Mouse (Mus musculus) hindbrain, embryonic 11.5 days (tissue): Measurements from ENCODE around the gene Fmo6. TPM values are rescaled to one million over a fixed set of nuclear protein-coding genes. Genes with fewer than 3 reads are reported as not detected.

Source experiments
- ATAC-seq: fragments of 200-750 bp; cut with Nextera tagmentation; 2 replicates; pipeline ENCODE4 v1.8.0; 2017; ENCODE audit warnings: mild to moderate bottlenecking, moderate TSS enrichment, moderate library complexity; ENCODE audit not compliant: low FRiP score
- DNase-seq: peaks from one replicate; pipeline ENCODE4 v3.0.0-alpha.2; 2015; ENCODE audit warnings: low spot score
- H3K27ac ChIP-seq: fragments of 300-500 bp; sonication (generic); 2 replicates; pipeline ENCODE4 v1.5.1; 2014; ENCODE audit warnings: mild to moderate bottlenecking, low read depth, low read length
- H3K27me3 ChIP-seq: fragments of 300-500 bp; sonication (generic); 2 replicates; pipeline ENCODE4 v1.6.1; 2014; ENCODE audit warnings: mild to moderate bottlenecking, low read length, moderate library complexity, mixed read lengths; ENCODE audit not compliant: control insufficient read depth, insufficient read depth
- H3K36me3 ChIP-seq: fragments of 300-500 bp; sonication (generic); 2 replicates; pipeline ENCODE4 v1.6.1; 2014; ENCODE audit warnings: mild to moderate bottlenecking, low read length, moderate library complexity, mixed read lengths; ENCODE audit not compliant: control insufficient read depth, insufficient read depth
- H3K4me1 ChIP-seq: fragments of 300-500 bp; sonication (generic); replicated peaks from 2 replicates; pipeline ENCODE4 v1.6.1; 2014; ENCODE audit warnings: low read length, mixed read lengths; ENCODE audit not compliant: control insufficient read depth, insufficient read depth
- H3K4me2 ChIP-seq: fragments of 300-500 bp; sonication (generic); replicated peaks from 2 replicates; pipeline ENCODE4 v1.6.1; 2014; ENCODE audit warnings: mild to moderate bottlenecking, low read depth, low read length
- H3K4me3 ChIP-seq: fragments of 300-500 bp; sonication (generic); 2 replicates; pipeline ENCODE4 v1.5.1; 2014; ENCODE audit warnings: low read depth, low read length
- H3K9ac ChIP-seq: fragments of 300-500 bp; sonication (generic); 2 replicates; pipeline ENCODE4 v1.6.1; 2014; ENCODE audit warnings: low read depth, low read length
- H3K9me3 ChIP-seq: fragments of 300-500 bp; sonication (generic); 2 replicates; pipeline ENCODE4 v1.6.1; 2016; ENCODE audit warnings: low read length; ENCODE audit not compliant: control insufficient read depth
- WGBS: fragments of 180-500 bp; shearing (Covaris S2); extraction: QIAGEN DNeasy Blood & Tissue Kit; methylation state at CpG from one replicate; pipeline ENCODE4 v1.1.7; 2014; 5-methylcytosine and 5-hydroxymethylcytosine counted together
- polyA plus RNA-seq: library from polyadenylated mRNA; unstranded; fragments of >200 nt; fragmentation: Nextera tagmentation; extraction: Ambion mirVana; gene quantifications from 2 replicates; pipeline ENCODE4 v1.2.1, GENCODE M21; 2014

The Fmo6 gene
- polyA plus RNA-seq, 1 experiment from 2014 or later, result not detected

DNA sequence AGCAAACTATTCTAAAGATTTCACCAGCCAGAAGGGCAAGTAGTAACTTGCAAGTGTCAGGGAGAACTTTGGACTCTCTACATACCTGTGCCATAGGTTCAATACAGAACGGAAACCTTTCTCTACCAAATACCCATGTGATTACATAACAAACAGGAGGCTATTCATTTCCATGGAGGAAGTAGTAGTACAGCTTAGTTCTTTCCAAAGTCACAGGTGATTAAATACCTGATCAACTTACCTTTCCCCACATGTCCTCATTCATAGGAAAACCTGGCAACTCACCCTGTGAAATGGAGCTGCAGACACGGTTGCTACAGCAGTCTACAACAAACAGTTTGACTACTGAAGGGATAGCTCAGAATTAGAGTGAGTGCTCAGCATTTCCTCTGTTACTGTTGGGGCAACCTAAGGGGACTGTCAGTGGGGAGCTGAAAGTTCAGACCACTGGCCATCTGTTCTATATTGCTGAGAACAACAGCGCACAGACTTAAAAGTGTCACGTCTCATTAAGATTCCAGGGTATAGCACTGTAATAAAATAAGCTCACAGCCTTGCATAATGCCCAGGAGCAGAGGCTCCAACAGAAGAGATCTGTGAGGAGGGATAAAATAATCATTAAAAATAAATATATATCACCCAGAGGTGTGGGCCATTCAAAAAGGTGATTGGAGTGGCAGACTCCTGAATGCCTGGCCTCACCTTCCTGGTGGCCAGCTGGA lies 9.7 kb upstream of the Fmo6 start:
- no peak overlapping the region for H3K27ac ChIP-seq
- ATAC-seq, result 0 out of 2 replicates have a peak, but pooled peaks have one; percentile 30
- no peak for DNase-seq
- no peak overlapping the region for H3K4me2 ChIP-seq
- no peaks in the 10 kb centered on the region for H3K9me3 ChIP-seq
- H3K27me3 ChIP-seq, result no peaks in the 10 kb centered on the region
- H3K4me3 ChIP-seq, result no peak overlapping the region
- no peaks in the 10 kb centered on the region for H3K36me3 ChIP-seq
- no peaks in the 10 kb centered on the region for H3K4me1 ChIP-seq
- no peak overlapping the region for H3K9ac ChIP-seq
- 83% methylated on average over 4 of the region's 4 CpGs for WGBS

GRCm38 (mm10) chr1:162943700-162944099 lies 6.4 kb upstream of the Fmo6 start:
- no peaks in the 10 kb centered on the region for H3K36me3 ChIP-seq
- H3K4me3 ChIP-seq, result no peak overlapping the region
- 68% methylated on average over 6 of the region's 6 CpGs for WGBS
- no peaks in the 10 kb centered on the region for H3K4me1 ChIP-seq
- ATAC-seq (no peak), DNase-seq (no peak)
- no peaks in the 10 kb centered on the region for H3K27me3 ChIP-seq
- H3K9me3 ChIP-seq, result no peaks in the 10 kb centered on the region
- H3K27ac ChIP-seq, result no peak overlapping the region
- H3K4me2 ChIP-seq, result no peak overlapping the region
- H3K9ac ChIP-seq, result no peak overlapping the region

DNA sequence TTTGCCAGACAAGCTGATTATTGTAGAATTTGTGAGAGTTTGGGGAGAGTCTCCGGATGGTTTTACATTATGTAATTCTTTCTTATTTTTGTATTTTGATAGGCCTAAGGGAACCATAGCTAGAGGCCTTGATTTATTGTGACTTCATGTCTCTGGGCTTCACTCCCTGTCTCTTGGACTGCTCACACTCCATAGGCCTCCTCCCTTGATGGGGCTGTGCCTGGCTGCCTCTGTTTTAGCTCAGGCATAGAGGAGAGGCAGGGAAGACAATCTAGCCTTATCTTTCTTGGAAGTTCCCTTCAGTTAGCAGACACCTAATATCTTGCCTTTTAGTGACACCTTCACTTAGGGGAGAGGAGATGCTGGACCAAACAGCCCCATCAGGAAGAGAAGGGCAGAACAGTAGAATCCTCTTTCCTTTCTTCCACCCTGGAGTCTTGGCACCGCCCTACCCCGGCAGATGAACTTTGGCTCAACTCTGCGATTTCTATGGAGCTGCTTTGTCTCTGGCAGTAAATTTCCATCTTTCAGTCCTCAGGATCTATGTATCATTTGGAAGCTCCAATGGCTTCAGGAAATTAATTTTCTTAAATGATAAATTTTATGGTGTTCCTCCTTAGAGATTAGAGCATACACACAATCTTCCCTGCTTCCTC lies 1.5 kb upstream of the Fmo6 start:
- Histone ChIP-seq H3K9me3 (no peaks in the 10 kb centered on the region), H3K4me3 (no peak overlapping the region), H3K27ac (no peak overlapping the region), H3K9ac (no peak overlapping the region), H3K4me2 (no peak overlapping the region), H3K36me3 (no peaks in the 10 kb centered on the region), H3K4me1 (no peaks in the 10 kb centered on the region), H3K27me3 (no peaks in the 10 kb centered on the region)
- WGBS, result 87% methylated on average over 4 of the region's 4 CpGs
- DNase-seq, result no peak
- no peak for ATAC-seq

- ATAC-seq (no peak), DNase-seq (no peak)
- Histone ChIP-seq H3K4me1 (no peaks in the 10 kb centered on the region), H3K9me3 (no peaks in the 10 kb centered on the region), H3K27me3 (no peaks in the 10 kb centered on the region), H3K4me2 (no peak overlapping the region), H3K36me3 (no peaks in the 10 kb centered on the region), H3K4me3 (no peak overlapping the region), H3K27ac (no peak overlapping the region), H3K9ac (no peak overlapping the region)
- 87% methylated on average over 5 of the region's 5 CpGs for WGBS
Measured at GRCm38 (mm10) chr1:162937970-162938695, 818 bp upstream of the Fmo6 start.

DNA sequence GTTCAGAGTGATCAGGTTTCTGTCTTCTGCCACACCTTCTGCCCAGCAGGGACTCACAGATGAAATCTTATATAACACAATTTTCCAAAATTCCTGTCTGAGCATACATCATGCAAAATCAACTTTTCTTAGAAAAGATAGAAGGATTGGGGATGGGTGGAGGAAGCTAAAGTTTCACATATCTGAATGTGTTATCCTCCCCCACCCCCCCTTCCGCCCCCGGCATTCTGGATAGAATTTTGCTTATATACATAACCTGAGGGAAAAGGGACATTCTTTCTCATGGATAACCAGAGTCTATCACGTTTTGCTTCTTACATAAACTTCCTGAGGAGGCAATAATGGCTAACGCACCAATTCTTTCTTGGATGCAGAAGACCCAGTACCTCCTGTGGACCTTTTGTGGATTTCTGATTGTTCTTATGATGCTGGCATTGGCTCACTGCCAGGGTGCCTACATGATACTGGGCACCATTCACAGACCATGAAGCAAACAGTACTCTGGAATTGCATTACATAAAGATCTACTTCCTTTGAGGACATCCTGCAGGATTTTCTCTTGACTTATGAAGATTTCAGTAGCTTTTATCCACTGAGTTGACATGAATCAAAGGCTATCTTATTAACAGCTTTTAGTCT lies 2.8 kb downstream of the Fmo6 start:
- H3K9ac ChIP-seq, result no peak overlapping the region
- H3K4me1 ChIP-seq, result no peaks in the 10 kb centered on the region
- no peak for DNase-seq
- no peaks in the 10 kb centered on the region for H3K27me3 ChIP-seq
- ATAC-seq, result no peak
- H3K4me2 ChIP-seq, result no peak overlapping the region
- H3K4me3 ChIP-seq, result no peak overlapping the region
- no peaks in the 10 kb centered on the region for H3K9me3 ChIP-seq
- H3K36me3 ChIP-seq, result no peaks in the 10 kb centered on the region
- 82% methylated on average over 4 of the region's 4 CpGs for WGBS
- H3K27ac ChIP-seq, result no peak overlapping the region

GRCm38 (mm10) chr1:162932386-162932785 lies 4.9 kb downstream of the Fmo6 start:
- no peak for DNase-seq
- no peak overlapping the region for H3K4me2 ChIP-seq
- H3K9me3 ChIP-seq, result no peaks in the 10 kb centered on the region
- 89% methylated on average over 4 of the region's 4 CpGs for WGBS
- no peaks in the 10 kb centered on the region for H3K4me1 ChIP-seq
- H3K27ac ChIP-seq, result no peak overlapping the region
- no peak overlapping the region for H3K9ac ChIP-seq
- H3K27me3 ChIP-seq, result no peaks in the 10 kb centered on the region
- H3K36me3 ChIP-seq, result no peaks in the 10 kb centered on the region
- ATAC-seq, result no peak
- no peak overlapping the region for H3K4me3 ChIP-seq

DNA sequence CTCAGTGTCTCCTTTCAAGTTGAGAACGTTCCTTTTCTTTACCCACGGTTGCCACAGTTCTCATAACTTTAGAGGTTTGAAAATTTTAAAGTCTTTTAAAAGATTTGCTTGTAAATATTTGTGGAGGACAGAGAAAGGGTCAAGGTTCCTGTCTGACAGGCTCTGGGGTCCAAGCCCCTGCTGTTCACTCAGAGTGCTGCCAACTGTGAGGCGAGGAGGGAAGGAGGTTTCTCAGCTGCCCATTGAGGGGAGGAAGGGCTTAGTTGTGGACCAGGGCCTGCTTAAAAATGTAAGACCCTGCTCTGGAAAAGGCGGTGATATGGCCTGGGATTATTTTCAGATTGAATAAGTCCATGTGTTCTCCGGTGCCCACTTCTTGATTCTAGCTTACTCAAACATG lies 5.4 kb downstream of the Fmo6 start:
- H3K27me3 ChIP-seq, result no peaks in the 10 kb centered on the region
- H3K9ac ChIP-seq, result no peak overlapping the region
- H3K4me3 ChIP-seq, result no peak overlapping the region
- no peaks in the 10 kb centered on the region for H3K4me1 ChIP-seq
- WGBS, result 79% methylated on average over 5 of the region's 5 CpGs
- H3K36me3 ChIP-seq, result no peaks in the 10 kb centered on the region
- no peaks in the 10 kb centered on the region for H3K9me3 ChIP-seq
- no peak for ATAC-seq
- no peak for DNase-seq
- H3K27ac ChIP-seq, result no peak overlapping the region
- no peak overlapping the region for H3K4me2 ChIP-seq

GRCm38 (mm10) chr1:162931310-162931875 lies 5.9 kb downstream of the Fmo6 start:
- Histone ChIP-seq H3K9ac (no peak overlapping the region), H3K4me1 (no peaks in the 10 kb centered on the region), H3K27ac (no peak overlapping the region), H3K36me3 (no peaks in the 10 kb centered on the region), H3K27me3 (no peaks in the 10 kb centered on the region), H3K9me3 (no peaks in the 10 kb centered on the region), H3K4me2 (no peak overlapping the region), H3K4me3 (no peak overlapping the region)
- WGBS, result 76% methylated on average over 4 of the region's 4 CpGs
- DNase-seq, result no peak
- no peak for ATAC-seq
